Mouse (Mus musculus): Measurements from ENCODE around the gene Spns1.

DNA sequence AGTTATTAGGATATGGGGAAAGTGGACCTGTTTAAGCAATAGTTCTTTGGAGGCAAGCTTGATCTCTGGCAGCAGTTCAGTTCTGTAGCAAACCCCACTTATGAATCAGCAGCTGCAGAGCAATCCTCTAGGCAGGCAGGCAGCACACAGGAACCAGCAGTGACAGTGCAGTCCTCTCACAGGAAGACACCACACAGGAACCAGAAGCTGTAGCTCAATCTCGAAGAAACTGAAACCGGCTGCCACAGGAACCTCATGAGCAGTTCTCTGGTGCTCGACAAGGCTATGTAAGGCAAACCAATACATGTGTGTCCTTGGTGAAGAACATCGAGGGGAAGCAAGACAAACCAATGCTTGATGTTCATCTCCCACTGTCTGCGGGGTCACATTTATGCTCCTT is 44.5 kb upstream of the Spns1 start:
- TF ChIP-seq CTCF (IDR thresholded peaks at IDR 0.05; ENCODE audit: low read depth, low read length): no peak
- TF ChIP-seq POLR2A (IDR thresholded peaks at IDR 0.05; ENCODE audit: insufficient read depth, low read length): no peak
